Mouse (Mus musculus) heart, embryonic 11.5 days (tissue): ENCODE results near the gene Mlxip. TPM values are rescaled to one million over a fixed set of nuclear protein-coding genes. Genes with fewer than 3 reads are reported as not detected.

Source experiments
- ATAC-seq: fragments of 200-750 bp; cut with Nextera tagmentation; replicated peaks from 2 replicates; pipeline ENCODE4 v1.8.0; 2017; ENCODE audit warnings: moderate library complexity; ENCODE audit not compliant: insufficient number of reproducible peaks, low FRiP score, low TSS enrichment
- H3K27ac ChIP-seq: fragments of 300-500 bp; sonication (generic); 2 replicates; pipeline ENCODE4 v1.5.1; 2014; ENCODE audit warnings: mild to moderate bottlenecking, low read depth, low read length
- H3K27me3 ChIP-seq: fragments of 300-500 bp; sonication (generic); 2 replicates; pipeline ENCODE4 v1.6.1; 2014; ENCODE audit warnings: mild to moderate bottlenecking, low read length, mixed read lengths; ENCODE audit not compliant: control insufficient read depth, insufficient read depth
- H3K36me3 ChIP-seq: fragments of 300-500 bp; sonication (generic); 2 replicates; pipeline ENCODE4 v1.6.1; 2014; ENCODE audit warnings: mild to moderate bottlenecking, low read length, moderate library complexity, mixed read lengths; ENCODE audit not compliant: control insufficient read depth, insufficient read depth
- H3K4me1 ChIP-seq: fragments of 300-500 bp; sonication (generic); 2 replicates; pipeline ENCODE4 v1.6.1; 2014; ENCODE audit warnings: low read length; ENCODE audit not compliant: control insufficient read depth, insufficient read depth
- H3K4me2 ChIP-seq: fragments of 300-500 bp; sonication (generic); 2 replicates; pipeline ENCODE4 v1.6.1; 2014; ENCODE audit warnings: mild to moderate bottlenecking, moderate library complexity
- H3K4me3 ChIP-seq: fragments of 300-500 bp; sonication (generic); 2 replicates; pipeline ENCODE4 v1.5.1; 2014; ENCODE audit warnings: low read depth, low read length
- H3K9ac ChIP-seq: fragments of 300-500 bp; sonication (generic); 2 replicates; pipeline ENCODE4 v1.6.1; 2014; ENCODE audit warnings: mild to moderate bottlenecking, low read depth, low read length, moderate library complexity
- H3K9me3 ChIP-seq: fragments of 300-500 bp; sonication (generic); replicated peaks from 2 replicates; pipeline ENCODE4 v1.6.1; 2016; ENCODE audit warnings: low read length; ENCODE audit not compliant: control insufficient read depth
- WGBS: fragments of 180-500 bp; shearing (Covaris S2); extraction: QIAGEN DNeasy Blood & Tissue Kit; methylation state at CpG from one replicate; pipeline ENCODE4 v1.1.7; 2014; ENCODE audit not compliant: insufficient replicate concordance; 5-methylcytosine and 5-hydroxymethylcytosine counted together
- polyA plus RNA-seq: library from polyadenylated mRNA; unstranded; fragments of >200 nt; fragmentation: Nextera tagmentation; extraction: Ambion mirVana; gene quantifications from 2 replicates; pipeline ENCODE4 v1.2.1, GENCODE M21; 2014

Gene Mlxip
- polyA plus RNA-seq, 1 experiment from 2014 or later: 15.2 TPM

DNA sequence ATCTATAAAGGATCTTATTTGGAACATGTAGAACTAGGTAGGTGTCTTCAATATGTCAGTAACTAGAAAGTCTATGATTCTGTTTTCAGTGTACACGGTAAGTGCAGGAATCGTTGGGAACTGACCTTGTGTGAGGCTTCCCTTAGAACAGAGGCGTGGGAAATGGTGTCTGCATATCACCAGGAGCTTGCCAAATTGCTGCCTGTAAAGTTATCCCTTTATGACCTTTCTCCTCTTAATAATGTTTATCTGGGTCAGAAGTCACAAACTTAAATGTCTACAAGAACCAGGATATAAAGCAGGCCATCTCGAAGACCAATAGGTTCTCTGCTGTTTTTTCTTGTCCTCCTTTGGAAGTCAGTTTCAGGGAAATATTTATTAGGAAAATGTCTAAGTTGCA is 17.6 kb downstream of the Mlxip start:
- no peak overlapping the region for H3K9ac ChIP-seq
- H3K4me2 ChIP-seq: no peak overlapping the region
- 85% methylated on average over 4 of the region's 4 CpGs for WGBS
- H3K4me3 ChIP-seq: no peak overlapping the region
- H3K27ac ChIP-seq: no peak overlapping the region
- no peak for ATAC-seq
- H3K36me3 ChIP-seq: no peaks in the 10 kb centered on the region; the same call in 1 of the 2 replicates
- no peaks in the 10 kb centered on the region for H3K27me3 ChIP-seq
- 0 out of 2 replicates have a peak, but pooled peaks cover 2% of the 10 kb centered on the region for H3K9me3 ChIP-seq
- H3K4me1 ChIP-seq: peaks cover 9% of the 10 kb centered on the region

DNA sequence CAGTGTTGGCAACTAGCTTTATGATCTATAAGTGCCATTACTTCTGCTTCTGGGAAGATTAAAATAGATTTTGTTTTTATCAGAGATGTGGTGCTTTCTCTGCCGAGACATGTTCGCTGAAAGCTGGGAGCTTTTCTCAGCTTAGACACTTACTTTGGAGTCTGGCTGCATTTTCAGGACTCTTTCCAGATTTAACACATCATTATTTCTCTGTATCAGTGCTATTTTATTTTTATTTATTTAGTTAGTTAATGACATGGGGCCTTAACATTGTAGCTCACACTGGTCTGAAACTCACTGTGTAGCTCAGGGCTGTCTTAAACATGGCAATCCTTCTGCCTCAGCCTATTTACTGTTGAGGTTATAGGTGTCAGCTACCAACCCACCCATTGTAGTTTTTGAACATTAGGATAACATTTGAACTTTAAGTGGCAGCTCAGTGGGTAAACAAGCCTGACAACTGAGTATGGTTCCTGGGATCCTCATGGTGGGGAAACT is 19.3 kb downstream of the Mlxip start:
- Histone ChIP-seq H3K4me3 (no peak overlapping the region), H3K4me2 (no peak overlapping the region), H3K9me3 (0 out of 2 replicates have a peak, but pooled peaks cover 2% of the 10 kb centered on the region), H3K9ac (no peak overlapping the region), H3K36me3 (no peaks in the 10 kb centered on the region; the same call in 1 of the 2 replicates), H3K27me3 (no peaks in the 10 kb centered on the region), H3K4me1 (peaks cover 9% of the 10 kb centered on the region), H3K27ac (no peak overlapping the region)
- WGBS: 71% methylated on average over 2 of the region's 2 CpGs
- no peak for ATAC-seq

DNA sequence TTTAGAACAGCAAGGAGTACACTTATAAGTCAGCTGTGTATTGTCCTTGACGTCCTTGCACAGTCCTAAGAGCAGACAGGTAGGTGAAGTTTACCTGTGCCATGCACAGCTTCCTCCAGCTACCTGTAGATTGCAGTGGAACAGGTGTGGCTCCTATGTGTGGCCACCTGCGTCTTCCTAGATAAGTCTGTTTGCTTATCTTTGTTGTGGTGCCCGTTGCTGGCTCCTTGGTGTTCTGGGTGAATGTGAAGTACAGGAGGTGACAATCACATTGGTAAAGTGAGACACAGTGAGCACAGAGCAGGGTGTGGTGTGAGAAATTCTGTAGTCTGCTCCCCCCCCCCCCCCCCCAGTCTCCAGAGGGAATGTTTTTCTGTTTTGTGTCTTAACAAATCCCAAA is 21.6 kb downstream of the Mlxip start:
- Histone ChIP-seq H3K27ac (no peak overlapping the region), H3K4me3 (no peak overlapping the region), H3K27me3 (no peaks in the 10 kb centered on the region), H3K9ac (no peak overlapping the region), H3K9me3 (no peaks in the 10 kb centered on the region), H3K36me3 (no peaks in the 10 kb centered on the region), H3K4me1 (peaks cover 9% of the 10 kb centered on the region), H3K4me2 (no peak overlapping the region)
- ATAC-seq: no peak
- WGBS: 54% methylated on average over 3 of the region's 3 CpGs

DNA sequence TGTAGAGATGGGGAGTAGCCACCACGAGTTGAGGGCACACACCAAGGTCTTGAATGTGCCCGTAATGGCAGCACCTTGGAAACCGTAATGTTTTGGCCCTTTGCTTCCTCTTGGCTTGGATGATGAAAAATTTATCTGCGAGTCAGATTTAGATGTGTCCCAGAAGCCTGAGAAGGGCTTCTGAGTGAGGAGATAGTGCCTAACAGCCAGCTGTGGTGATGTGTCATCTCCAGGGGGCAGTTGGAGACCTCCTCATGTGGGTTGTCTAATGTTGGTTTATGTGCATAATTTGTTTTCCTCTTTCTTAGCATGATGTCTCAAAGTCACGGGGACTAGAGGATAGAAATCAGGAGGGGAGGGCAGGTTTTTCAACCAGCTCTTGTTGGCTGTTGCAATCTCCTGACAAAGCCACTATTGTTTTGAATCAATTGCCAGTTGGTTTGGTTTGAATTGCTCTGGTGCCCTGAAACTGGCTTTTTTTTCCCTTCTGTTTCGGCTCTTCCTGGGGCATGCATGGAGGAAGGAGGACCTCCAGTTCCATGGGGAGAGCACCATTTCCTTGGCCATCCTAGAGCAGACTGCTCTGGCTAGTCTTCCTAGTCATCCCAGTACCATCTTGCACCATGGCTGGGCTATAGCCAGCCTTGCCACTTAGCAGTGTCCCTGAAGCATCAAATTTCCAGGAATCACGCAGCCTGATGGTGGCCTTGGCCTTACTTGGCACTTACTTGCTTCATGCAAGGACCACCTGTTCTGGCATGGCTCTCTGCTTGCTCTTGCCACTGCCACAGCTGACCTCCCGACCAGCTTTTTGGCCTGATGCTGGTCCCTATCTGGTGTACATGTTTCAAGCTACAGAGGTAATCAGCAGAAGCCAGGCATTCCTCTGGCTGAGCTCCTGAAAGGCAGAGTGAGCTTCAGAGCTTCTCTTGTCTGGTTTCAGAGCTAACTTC is 22.2 kb downstream of the Mlxip start:
- Histone ChIP-seq H3K27me3 (no peaks in the 10 kb centered on the region), H3K36me3 (no peaks in the 10 kb centered on the region), H3K4me2 (no peak overlapping the region), H3K27ac (no peak overlapping the region), H3K4me1 (peaks cover 9% of the 10 kb centered on the region), H3K9ac (no peak overlapping the region), H3K4me3 (no peak overlapping the region), H3K9me3 (no peaks in the 10 kb centered on the region)
- ATAC-seq: no peak
- WGBS: 67% methylated on average over 8 of the region's 8 CpGs

DNA sequence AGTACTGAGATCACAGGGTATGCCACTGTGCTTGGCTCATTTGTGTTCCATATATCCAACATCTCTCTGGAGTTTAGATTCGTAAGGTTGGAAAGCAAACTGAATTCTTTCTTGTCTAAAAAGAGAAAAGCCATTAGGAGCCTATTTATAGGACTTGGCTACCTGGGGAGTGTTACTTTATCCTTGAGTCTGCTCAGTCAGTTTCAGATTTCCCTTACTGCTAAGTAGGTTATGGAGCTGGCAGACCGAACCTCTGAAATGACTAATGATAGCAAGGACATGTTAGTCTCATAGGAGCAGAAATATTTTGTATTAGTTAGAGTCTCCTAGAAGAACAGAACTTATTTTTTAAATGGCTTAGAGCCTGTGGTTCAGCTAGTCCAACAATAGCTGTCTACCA is 29.3 kb downstream of the Mlxip start:
- Histone ChIP-seq H3K27me3 (no peaks in the 10 kb centered on the region), H3K4me3 (no peak overlapping the region), H3K9me3 (no peaks in the 10 kb centered on the region), H3K27ac (no peak overlapping the region), H3K4me2 (no peak overlapping the region), H3K36me3 (no peaks in the 10 kb centered on the region; the same call in 1 of the 2 replicates), H3K9ac (no peak overlapping the region), H3K4me1 (peaks cover 8% of the 10 kb centered on the region)
- WGBS: 48% methylated on average over 2 of the region's 2 CpGs
- no peak for ATAC-seq

DNA sequence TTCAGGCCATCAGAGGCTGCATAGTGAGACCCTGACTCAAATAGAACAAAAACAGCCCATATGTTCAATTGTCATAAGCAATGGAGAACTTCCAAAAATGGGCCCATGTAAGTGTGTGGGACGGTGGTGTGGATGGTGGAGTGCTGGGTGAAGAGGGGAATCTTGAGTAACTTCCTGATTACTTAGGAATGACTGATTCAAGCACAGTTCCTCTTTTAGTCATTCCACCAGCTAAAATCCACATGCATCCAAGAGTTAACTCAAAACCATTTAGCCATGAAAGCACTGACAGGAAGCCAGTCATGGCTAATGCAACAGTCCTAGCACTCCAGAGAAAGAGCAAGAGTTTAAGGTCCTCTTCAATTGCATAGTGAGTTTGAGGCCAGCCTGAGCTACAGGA is 33.0 kb downstream of the Mlxip start:
- no peak overlapping the region for H3K27ac ChIP-seq
- ATAC-seq: no peak

DNA sequence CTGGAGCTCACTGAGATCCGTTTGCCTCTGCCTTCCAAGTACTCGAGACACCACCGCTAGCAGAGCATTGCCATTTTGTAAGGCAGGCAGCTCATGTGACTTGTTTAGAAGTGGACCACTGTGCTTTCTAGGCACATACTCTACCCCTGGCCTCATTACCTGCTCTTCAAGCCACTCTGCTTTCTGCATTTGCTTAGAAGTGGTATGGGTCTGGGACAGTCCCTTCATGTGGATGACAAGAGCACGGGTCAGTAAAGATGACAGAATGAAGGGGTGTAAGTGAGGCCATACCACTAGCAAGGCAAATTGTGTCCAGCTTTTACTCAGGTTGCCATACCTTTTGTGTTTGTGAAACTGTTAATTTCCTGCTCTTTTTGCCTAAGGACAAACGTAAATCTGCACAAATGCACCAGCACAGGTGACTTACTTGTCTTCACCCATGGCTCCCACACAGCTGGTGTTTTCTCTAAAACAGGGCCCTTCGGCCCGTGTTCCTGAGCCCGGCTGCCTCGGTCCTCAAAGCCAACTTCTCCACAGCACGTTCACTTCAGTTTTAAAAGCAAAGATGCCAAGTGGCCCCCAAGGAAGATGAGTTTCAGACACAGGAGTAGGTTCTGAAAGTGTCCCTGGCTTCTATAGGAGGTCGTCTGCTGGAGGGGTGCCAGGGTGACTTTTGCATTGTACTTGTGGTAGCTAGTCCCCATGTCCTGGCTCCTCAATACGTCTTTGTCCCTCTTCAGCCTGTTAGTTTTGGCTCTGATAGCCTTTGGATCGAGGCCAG is 37.1 kb downstream of the Mlxip start:
- ATAC-seq: no peak
- H3K9ac ChIP-seq: no peak overlapping the region
- no peaks in the 10 kb centered on the region for H3K36me3 ChIP-seq
- H3K4me1 ChIP-seq: peaks cover 13% of the 10 kb centered on the region; the same call in 1 of the 2 replicates
- no peaks in the 10 kb centered on the region for H3K27me3 ChIP-seq
- 72% methylated on average over 13 of the region's 13 CpGs for WGBS
- no peak overlapping the region for H3K4me2 ChIP-seq
- no peak overlapping the region for H3K4me3 ChIP-seq
- H3K9me3 ChIP-seq: no peaks in the 10 kb centered on the region
- no peak overlapping the region for H3K27ac ChIP-seq

More for the DNA sequence above, 33.0 kb downstream of the Mlxip start:
- H3K36me3 ChIP-seq: no peaks in the 10 kb centered on the region; the same call in 1 of the 2 replicates
- H3K4me3 ChIP-seq: no peak overlapping the region
- 84% methylated on average over 1 of the region's 1 CpGs for WGBS
- H3K9ac ChIP-seq: no peak overlapping the region
- H3K4me2 ChIP-seq: no peak overlapping the region
- H3K27me3 ChIP-seq: no peaks in the 10 kb centered on the region
- H3K9me3 ChIP-seq: no peaks in the 10 kb centered on the region
- peaks cover 15% of the 10 kb centered on the region; the same call in 1 of the 2 replicates for H3K4me1 ChIP-seq

DNA sequence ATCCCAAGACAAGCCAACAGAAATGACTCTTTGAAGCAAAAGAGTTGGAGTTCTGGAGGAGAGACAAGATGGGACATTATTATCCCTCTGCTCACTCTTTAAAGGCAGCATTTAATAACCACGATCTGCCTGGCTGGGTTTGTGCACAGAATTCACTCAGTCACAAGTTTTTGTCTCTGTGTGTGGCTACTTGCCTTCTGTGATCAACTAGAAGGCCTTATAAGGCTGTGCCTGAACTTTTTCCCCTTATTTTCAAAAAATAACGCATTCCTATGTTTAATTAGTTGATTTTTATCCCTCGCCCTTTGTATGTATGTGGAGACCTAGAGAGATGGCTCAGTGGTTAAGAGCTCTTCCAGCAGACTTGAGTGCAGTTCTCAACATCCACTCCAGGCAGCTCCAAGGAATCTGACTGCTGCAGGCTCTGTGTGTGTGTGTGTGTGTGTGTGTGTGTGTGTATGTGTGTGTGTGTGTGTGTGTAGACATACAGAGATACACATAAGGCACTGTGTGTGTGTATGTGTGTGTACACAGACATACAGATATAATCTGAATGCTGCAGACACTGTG is 37.8 kb downstream of the Mlxip start:
- H3K4me3 ChIP-seq: no peak overlapping the region
- no peak overlapping the region for H3K27ac ChIP-seq
- no peak overlapping the region for H3K9ac ChIP-seq
- no peaks in the 10 kb centered on the region for H3K36me3 ChIP-seq
- H3K4me2 ChIP-seq: no peak overlapping the region
- no peaks in the 10 kb centered on the region for H3K9me3 ChIP-seq
- 83% methylated on average over 3 of the region's 3 CpGs for WGBS
- H3K27me3 ChIP-seq: no peaks in the 10 kb centered on the region
- ATAC-seq: no peak
- peaks cover 13% of the 10 kb centered on the region; the same call in 1 of the 2 replicates for H3K4me1 ChIP-seq
